Mouse (Mus musculus) CD4-positive helper T cell, adult 2 months (primary cell): Measurements from ENCODE around the gene Flnb.

Experiments
- DNase-seq: peaks from one replicate; pipeline ENCODE4 v3.0.0-alpha.2; 2012; ENCODE audit warnings: low read depth, missing footprints, low spot score

Flnb gene

DNA sequence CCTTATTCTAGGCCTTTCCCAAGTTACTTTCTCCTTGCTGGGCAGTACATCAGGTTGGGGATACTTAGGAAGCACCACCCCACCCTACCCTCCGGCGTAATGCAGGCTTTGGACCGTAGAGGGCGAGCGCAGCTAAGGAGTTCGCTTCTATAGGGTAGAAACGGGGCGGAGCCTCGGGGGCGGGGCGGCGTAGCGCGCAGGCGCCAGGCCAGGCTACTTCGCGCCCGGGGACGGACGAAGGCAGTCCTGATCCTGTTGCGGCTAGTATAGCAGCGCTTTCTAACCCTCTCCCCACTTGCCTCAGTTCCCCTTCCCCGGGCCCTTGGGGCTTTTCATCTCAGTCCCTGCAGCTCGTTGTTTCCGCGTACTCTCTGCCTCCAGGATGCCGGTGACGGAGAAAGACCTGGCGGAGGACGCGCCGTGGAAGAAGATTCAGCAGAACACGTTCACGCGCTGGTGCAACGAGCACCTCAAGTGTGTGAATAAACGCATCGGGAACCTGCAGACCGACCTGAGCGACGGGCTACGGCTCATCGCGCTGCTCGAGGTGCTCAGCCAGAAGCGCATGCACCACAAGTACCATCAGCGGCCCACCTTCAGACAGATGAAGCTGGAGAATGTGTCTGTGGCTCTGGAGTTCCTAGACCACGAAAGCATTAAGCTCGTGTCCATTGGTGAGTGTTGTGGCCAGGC lies at the start of gene Flnb:
Gene Flnb (plus strand): TSS at position 188 of the 693 bp plus-strand sequence.
- peak; percentile 94 for DNase-seq

DNA sequence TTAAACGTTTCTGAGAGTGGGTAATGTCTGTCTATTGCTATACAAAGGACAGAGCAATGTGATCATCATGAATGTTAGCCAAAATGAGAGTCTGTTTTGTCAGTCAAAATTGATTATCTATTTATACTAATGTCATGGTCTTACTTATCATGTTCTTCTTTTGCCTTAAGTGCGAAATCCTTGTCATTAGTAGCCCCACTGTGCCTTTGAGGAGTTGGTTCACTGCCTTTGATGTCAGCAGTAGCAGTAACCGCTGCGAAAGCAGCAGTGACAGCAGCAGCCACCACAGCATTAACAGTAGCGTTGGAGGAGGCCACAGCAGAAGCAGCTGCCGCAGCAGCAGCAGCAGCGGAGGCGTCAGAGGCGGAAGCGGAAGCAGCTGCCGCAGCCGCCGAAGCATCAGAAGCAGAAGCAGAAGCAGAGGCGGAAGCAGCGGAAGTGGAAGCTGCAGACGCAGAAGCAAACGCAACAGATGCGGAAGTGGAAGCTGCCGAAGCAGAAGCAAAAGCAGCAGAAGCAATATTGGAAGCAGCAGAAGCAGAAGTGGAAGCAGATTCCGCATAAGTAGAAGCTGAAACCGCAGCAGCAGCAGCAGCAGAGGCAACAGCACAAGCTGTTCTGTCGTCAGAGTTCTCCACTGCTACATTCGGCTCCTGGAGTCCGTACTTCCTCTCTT lies 43.9 kb upstream of the Flnb start:
- DNase-seq = peak; percentile 95

DNA sequence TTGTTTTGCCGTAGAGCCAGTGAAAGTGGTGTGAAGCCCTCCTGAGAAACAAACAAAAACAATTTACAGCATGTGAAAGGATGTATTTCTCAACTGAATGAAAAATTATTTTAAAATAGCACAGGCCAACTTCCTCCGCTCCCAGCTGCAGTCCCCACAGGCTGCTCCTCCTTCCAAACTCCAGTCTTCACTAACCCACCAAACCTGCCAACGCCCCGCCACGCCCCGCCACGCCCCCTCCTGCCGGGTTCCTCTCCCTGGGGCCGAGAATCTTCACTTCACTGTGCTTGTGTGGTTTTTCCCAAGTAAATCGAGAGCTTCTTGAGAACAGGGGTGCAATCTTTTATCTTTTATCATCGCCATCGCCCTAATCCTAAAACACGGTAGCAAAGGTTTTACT lies 31.7 kb upstream of the Flnb start:
- DNase-seq = no peak

DNA sequence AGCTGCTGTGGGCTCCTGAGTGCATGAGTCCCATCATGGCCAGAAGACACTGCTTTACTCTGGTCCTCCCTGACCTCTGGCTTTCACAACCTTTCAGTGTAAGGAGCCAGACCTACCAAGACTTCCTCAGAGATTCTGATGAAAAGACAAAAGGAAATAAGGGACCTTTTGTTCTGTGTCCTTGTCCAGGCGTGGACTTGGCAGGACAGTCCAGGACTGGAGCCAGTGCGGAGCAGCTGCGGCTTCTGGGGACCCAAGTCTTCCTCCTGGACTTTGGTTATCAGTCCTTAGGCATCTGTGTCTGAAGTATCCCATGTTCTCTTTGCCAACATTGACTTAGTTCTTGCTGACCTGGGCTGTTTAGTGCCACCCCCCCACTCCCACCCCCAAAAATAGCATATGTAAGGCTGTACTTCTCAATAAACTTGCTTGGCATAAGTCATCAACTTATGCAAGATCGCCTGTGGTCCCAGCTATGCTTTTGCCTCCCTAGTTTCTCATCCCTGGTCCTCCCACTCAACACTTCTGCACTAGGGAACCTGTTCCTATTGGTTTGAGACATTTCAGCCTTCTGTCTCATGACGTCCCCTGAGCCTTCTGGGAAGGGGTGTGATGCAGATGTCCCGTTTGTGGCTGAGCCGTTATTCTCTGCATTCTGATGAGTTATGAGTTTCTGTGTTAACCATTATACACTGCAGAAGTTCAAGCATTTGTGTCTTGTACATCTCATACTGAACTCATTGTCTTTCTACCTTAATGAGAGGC lies 28.3 kb upstream of the Flnb start:
- no peak for DNase-seq

DNA sequence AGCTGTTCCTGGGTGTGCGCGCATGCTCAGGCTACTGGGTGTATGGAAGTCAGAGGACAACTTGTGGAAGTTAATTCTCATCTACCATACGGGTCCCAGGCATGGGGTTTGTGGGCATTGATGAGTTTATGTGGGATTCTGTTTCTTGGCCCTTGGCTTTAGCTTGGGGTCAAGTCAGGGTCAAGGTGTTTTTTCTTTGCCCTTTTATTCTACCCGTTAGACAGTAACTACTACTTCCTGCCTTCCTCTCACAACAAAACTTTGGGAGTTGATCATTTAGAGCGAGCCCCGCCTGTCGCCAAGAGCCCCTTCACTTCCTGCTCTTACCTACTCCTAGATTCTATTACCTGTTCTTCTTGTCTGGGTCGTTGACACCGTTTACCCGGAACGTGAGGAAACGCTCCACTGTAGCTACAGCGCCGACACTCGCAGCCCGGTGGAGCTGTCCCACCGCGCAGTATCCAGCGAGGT lies 26.7 kb upstream of the Flnb start:
- DNase-seq = no peak

DNA sequence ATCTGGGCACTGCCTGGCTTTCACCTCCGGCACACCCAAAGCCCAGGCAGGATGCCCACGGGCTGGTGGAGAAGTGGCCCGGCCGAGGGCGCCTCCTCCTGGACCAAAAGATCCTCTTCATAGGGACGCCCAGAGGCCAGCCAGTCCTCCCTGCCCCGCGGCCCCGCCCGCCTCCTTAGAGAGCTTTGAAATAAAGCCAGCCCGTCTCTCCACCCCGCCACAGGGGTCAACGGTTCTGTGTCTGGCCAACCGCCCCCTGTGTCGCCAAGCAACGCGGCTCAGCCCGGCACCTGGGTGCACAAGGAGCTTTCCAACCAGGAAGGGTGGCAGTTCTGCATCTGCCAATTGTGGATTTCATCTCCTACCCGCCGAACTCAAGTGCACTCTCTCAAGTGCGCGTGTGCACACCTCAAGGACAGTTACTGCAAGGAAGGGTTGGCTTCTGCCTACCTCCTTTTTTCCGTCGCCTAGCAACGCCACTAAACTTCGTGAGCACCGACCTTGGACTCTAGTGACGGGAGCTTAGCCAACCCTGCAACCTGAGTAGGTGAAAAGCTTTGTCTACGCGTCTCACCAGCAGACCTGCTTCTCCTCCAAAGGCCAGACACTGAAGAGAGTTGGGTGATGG lies 26.1 kb upstream of the Flnb start, which contains the start of gene Gm26661:
Gene Gm26661 (plus strand): TSS at position 56 of the 628 bp plus-strand sequence.
- peak; percentile 62 for DNase-seq

DNA sequence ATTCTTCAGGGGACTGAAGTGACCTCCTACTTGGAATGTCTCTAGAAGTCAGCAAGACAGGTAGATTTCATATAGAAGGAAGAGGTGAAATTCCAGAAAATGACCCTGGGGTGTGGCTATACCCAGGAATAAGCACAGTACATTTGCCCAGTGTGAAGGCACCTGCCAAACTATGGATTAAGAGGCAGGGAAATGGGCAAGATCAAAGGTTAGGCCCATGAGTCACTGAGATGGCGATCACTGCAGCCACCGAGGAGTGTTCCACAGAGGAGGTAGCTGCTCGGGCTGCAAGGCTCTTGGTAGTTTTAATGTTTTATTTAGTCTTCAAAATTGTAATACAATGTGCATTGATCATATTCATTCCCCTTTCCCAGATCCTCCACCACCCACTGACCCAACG lies 21.8 kb upstream of the Flnb start:
- DNase-seq = no peak

DNA sequence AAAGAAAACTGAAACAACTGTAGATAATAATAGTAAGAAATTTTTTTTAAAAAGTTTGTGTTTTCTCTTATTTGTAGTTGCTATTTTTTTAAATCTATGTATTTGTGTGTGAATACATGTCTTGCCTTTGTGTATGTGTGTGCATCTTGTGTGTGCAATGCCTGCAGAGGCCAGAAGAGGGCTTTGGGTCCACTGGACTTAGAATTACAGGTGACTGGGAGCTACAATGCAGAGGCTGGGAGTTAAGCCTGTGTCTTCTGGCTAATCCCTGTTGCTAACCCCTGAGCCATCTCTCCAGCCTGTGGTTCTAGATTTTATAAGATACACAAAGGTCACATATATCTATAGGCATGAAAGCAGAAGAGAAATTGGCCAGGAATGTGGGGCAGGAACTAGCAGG lies 17.1 kb upstream of the Flnb start:
- no peak for DNase-seq

DNA sequence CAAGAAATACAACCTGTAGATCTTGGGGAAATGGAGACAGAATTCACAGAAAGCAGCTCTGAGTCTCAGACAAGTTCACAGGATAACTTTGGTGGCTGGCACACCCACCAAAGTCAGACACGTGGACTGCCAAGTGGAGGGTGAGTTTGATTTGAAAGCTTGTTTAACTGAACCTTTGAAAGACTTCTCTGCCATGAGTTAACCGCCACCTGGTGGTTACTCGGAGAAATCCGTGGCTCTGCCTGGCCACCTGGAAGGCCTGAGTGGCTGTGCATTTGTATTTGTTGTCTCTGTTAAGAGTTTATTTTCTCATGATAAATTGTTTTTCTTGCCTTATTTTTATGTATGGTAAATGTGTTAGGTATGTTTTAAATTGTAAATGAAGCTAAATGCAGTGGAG lies 15.9 kb upstream of the Flnb start:
- peak; percentile 29 for DNase-seq

DNA sequence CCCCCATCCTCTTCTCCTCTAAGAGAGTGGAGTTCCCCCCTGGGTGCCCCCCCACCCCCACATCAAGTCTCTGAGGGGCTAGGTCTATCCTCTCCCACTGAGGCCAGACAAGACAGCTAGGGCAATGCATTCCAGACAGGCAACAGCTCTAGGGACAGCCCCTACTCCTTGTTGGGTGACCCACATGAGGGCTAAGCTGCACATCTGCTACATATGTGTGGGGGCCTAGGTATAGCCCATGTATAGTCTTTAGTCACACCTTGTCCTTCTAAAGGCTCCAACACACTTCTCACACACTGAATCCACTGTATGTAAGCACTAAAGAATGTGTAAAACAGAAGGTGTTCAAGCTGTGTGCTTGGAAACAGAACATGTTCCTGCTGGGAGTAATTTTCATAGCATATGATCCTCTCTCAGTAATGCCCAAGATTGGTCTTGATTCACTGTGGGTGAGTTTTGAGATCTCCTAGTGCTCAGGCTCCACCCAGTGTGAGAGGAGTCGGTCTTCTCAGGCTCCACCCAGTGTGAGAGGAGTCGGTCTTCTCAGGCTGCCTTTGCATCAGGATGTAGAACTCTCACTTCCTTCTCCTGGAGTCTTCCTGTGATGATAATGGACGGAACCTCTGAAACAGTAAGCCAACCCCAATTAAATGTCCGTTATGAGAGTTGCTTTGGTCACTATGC lies 13.7 kb upstream of the Flnb start:
- no peak for DNase-seq

DNA sequence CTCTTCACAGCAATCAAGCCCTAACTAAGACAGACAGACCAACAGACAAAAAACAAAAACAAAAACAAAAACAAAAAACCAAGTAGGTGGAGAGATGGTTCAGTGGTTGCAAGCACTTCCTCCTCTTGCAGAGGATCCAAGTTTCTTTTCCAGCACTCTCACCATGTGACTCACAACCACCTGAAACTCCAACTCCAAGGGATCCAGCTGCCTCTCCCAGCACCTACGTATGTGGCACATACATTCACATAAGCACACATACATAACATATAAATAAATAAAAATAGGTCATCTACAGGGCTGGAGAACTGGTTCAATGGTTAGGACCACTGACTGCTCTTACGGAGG lies 13.2 kb upstream of the Flnb start:
- DNase-seq = no peak

DNA sequence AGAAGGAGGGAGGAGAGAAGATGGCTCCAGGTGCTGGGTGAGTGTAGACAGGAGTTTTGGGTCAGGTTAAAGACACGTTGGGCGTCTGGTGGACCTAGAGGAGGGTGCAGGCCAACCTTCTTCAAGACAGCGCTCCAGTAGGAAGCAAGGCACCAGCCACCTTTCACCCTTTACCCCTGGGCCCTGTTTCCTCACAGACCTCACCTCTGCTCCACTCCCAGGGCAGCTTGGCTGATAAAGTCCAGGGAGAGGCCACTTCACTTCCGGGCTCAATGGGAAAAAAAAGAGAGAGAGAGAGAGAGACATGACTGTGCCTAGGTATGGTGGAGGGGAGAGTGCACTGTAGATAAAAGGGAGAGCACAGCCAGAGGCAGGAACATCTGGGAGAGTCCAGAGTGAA lies 10.0 kb upstream of the Flnb start:
- no peak for DNase-seq

DNA sequence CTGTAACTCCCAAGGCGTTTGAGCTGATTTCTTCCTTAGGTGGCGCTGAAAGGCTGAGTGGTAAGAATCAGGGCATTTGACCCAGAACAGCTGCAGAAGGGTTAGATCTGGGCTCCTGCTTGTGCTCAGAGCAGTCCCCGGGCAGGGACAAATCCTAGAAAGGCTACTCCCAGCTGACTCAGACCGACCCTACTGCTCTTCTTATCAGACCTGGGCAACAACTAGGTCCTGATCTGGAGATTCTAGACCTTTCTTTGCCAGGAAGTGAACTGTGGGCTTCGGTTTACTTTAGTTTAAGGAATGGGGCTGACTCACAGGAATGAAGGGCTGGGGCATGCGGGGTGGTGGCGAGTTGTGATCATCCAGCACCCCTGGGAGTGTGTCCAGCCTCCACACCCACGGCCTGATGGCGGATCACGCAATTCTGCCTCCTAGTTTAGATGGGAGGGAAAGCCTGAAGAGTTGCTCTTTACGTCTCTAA lies 9.2 kb upstream of the Flnb start:
- no peak for DNase-seq

DNA sequence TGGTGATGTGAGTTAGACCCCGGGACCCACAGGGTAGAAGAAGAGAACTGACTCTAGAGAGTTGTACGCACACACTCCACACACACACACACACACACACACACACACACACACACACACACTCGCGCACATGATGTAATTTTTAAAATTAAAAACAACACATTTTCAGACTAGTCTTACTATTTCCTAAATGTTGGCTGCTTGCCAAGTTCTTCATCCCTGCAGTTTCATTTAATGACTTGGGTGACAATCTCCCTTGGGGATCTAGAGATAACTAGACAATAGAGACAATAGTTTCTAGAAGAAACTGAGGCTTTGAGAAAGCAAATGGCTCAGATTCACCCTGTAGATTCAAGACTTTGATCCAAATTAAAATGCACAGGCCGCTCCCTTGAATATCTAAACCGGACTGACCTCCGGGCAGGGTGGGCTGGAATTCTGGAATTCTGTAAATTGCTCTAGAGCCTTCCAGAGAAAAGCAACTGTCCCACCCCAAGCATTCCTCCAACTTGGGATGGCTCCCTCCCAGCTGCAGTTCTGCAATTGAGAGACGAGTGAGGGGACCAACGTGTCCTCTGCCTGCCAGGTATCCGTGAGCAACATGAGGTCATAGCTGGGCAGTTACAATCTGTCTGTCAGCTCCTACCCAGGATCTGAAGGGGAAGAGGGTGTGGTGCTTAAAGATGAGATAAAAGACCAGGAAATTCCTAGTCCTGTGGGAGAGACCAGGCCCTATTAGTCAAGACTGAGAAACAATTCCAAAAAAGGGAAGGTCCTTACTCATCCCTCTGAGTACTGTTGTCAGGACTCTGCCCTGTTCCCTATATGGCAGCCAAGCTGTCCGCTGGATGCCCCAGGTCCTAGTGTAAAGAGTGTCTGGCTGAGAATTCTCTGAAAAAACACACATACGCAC lies 8.5 kb upstream of the Flnb start:
- no peak for DNase-seq

DNA sequence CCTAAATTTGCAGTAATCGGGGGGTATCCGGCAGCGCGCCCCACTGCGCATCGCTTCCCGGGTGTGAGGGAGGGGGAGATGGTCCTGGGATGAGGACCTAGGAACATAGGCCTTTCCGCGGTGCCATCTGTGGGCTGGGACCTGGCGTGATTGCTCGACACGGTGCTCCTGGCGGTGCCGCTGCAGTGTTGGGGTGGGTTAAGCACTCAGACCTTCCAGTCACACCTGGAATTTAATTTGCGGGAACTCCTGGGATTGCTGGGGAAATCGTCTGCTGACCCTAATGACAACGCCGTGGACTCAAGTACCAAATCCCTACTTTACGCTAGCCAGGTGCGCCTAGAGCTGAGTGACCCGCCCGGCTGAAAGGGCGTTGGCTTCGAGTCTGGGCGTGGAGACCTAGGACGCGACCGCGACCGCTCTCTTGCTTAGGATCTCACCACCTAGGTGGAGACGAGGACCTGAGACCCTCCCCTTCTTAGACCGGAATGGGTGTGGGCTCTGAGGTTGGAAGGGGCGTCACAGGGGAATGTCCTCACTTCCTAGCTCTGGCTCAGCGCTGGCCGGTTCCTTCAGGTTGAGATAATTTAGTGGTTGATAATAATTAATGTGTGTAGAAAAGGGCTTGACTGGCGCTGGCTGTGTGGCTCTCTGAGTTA lies 835 bp downstream of the Flnb start:
- DNase-seq = peak; percentile 65

DNA sequence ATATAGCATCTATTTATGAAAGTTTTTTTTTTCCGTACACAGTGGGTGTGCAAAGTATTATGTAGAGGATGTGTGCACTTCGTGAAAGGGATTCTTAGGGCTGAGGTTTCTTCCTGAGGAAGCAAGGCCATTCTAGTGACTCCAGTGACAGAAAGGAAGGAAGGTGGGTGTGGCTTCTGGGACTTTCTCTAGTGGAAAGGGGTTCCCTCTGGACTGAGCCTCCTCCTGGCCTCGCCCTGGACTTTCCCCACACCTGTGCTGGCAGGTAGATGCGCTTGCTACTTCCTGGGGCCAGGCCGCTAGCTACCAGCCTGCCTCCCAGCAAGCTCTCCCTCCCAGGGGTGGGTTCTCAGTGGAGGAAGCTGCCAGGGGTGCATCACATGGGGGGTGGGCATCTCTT lies 1.7 kb downstream of the Flnb start:
- peak; percentile 25 for DNase-seq

DNA sequence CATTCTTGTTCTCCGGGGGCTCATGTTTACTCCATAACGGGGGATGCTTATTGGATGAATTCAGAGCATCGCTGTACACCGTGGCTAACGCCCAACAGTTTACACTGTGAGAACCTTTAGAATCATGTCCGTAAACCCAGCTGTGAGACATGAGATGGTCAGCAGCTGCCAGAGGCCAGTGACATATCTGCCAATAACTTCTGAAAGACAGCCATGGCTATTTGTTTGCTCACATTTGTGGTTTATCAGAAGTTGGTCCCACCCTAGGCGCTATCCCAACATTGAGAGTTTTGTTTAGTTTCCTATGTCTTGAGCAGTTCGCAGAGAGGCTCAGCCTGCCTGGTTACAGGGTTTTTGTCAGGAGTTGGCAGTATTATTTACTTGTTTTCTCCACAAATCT lies 3.6 kb downstream of the Flnb start:
- DNase-seq = no peak

DNA sequence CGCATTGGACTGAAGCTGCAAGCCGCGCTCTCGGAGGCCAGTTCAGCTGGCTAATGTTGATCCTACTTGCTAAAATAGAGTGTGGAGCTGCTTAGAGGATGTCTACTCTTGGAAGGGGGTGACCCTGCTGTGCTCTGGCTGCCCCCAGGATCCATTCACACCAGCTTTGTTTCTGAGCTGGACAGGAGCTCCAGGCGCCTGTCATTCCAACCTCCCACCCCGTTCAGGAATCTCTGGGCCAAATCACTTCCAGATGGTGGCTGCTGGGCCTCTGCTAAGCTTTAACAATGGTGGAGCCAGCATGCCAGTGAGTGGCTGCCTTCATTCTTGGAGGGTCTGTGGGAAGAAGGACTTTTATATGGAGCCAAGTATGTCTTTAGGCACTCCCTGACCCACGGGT lies 4.9 kb downstream of the Flnb start:
- no peak for DNase-seq

DNA sequence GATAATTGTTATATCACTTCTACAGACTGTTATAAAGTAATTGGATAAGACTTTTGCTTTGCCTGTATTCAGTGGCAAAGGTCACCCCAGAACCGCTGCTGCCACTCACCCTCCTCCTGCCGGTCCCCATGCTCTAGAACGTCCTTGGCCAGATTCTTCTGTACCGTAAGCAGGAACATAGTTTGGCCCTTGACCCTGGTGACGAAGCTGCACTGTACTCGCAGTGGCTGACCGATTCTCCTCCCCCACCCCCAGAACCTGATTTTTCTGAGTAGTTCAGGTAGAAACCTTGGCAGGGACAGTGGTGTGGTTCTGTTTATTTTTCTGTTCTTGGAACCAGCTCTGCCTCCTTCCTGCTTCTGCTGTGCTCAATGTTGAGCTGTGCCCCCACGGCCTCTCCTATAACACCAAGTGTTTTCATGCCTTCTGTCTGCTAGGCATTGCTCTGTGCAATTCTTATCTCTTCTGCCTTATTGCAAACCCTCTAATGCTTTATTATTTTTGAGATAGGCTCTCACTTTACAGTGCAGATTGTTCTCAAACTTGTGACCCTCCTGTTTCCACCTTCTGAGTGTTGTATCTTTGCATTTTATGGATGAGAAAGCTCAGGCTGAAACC lies 7.0 kb downstream of the Flnb start:
- DNase-seq = no peak
